Mouse (Mus musculus) stomach, embryonic 14.5 days (tissue): ENCODE measurements around the gene Mettl6. TPM values are rescaled to one million over a fixed set of nuclear protein-coding genes. Genes with fewer than 3 reads are reported as not detected.

Source experiments
- ATAC-seq: fragments of 200-750 bp; cut with Nextera tagmentation; 2 replicates; pipeline ENCODE4 v1.8.0; 2017; ENCODE audit warnings: low read depth, moderate TSS enrichment; ENCODE audit not compliant: insufficient number of reproducible peaks, insufficient read depth, low FRiP score
- H3K27ac ChIP-seq: fragments of 300-500 bp; sonication (generic); 2 replicates; pipeline ENCODE4 v1.5.1; 2014; ENCODE audit warnings: mild to moderate bottlenecking, low read length, moderate library complexity, mixed read lengths
- H3K27me3 ChIP-seq: fragments of 300-500 bp; sonication (generic); 2 replicates; pipeline ENCODE4 v1.6.1; 2014; ENCODE audit warnings: low read length, control low read depth, mixed read lengths; ENCODE audit not compliant: control insufficient read depth, insufficient read depth
- H3K36me3 ChIP-seq: fragments of 300-500 bp; sonication (generic); 2 replicates; pipeline ENCODE4 v1.6.1; 2014; ENCODE audit warnings: mild to moderate bottlenecking, control low read depth, low read length, moderate library complexity, mixed read lengths; ENCODE audit not compliant: control insufficient read depth, insufficient read depth
- H3K4me1 ChIP-seq: fragments of 300-500 bp; sonication (generic); 2 replicates; pipeline ENCODE4 v1.6.1; 2014; ENCODE audit warnings: low read length, control low read depth, mixed read lengths; ENCODE audit not compliant: control insufficient read depth, insufficient read depth
- H3K4me2 ChIP-seq: fragments of 300-500 bp; sonication (generic); replicated peaks from 2 replicates; pipeline ENCODE4 v1.6.1; 2014; ENCODE audit warnings: low read depth, low read length, control low read depth
- H3K4me3 ChIP-seq: fragments of 300-500 bp; sonication (generic); 2 replicates; pipeline ENCODE4 v1.5.1; 2014; ENCODE audit warnings: low read depth, low read length, control low read depth
- H3K9ac ChIP-seq: fragments of 300-500 bp; sonication (generic); replicated peaks from 2 replicates; pipeline ENCODE4 v1.6.1; 2014; ENCODE audit warnings: low read depth, mild to moderate bottlenecking, control low read depth, low read length, moderate library complexity, mixed read lengths
- H3K9me3 ChIP-seq: fragments of 300-500 bp; sonication (generic); 2 replicates; pipeline ENCODE4 v1.6.1; 2016; ENCODE audit warnings: low read depth, low read length, control low read depth; ENCODE audit not compliant: control insufficient read depth
- WGBS: fragments of 180-500 bp; shearing (Covaris S2); extraction: QIAGEN DNeasy Blood & Tissue Kit; methylation state at CpG from one replicate; pipeline ENCODE4 v1.1.7; 2014; 5-methylcytosine and 5-hydroxymethylcytosine counted together
- polyA plus RNA-seq: library from polyadenylated mRNA; unstranded; fragments of >200 nt; fragmentation: Nextera tagmentation; extraction: Ambion mirVana; gene quantifications from 2 replicates; pipeline ENCODE4 v1.2.1, GENCODE M21; 2014

Gene Mettl6
- polyA plus RNA-seq, 1 experiment from 2014 or later = 65.9 TPM

DNA sequence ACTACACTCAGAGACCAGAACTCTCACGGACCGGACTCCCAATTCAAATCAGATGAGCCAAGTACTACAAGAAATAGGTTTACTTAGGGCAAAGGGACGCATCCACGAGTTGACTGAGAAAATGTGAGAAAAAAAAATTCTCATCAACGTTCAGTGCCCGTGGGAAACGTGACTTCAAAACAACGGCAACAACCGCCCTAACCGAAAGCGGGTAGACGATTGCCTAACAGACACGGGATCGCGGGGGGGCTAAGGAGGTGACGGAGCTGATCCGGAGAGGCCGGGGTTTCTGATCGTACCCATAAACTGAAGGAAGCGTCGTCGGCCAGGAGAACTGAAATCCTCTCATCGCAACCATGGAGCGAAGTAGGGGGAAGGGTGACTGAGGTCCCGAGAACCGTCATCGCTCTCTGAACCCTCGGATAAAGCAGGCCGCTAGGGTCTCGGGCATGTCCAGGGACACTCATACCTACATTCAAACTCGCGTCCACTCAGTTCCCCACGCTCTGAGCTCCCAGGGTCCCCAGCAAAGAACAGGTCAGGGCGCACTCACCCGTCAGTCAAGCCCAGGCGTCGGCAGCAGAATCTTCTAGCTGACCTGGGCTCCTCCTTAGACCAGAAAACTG lies 378 bp downstream of the Mettl6 start, which contains the start of gene Eaf1:
Eaf1 (plus strand) TSS at position 51 of the 626 bp plus-strand sequence.
- peak; percentile 74 for ATAC-seq
- Histone ChIP-seq H3K36me3 (peaks cover 20% of the 10 kb centered on the region), H3K9me3 (no peaks in the 10 kb centered on the region), H3K27ac (peak within 1 kb of the TSS; percentile 90), H3K4me1 (peaks cover 11% of the 10 kb centered on the region), H3K4me2 (peak within 1 kb of the TSS; percentile 85), H3K27me3 (no peaks in the 10 kb centered on the region), H3K4me3 (peak within 1 kb of the TSS; percentile 77), H3K9ac (peak within 1 kb of the TSS; percentile 89)
- WGBS = 1% methylated on average over 37 of the region's 37 CpGs

- peak overlapping the region; percentile 77 for H3K4me3 ChIP-seq
- H3K27ac ChIP-seq = no peak overlapping the region
- no peaks in the 10 kb centered on the region for H3K27me3 ChIP-seq
- H3K4me2 ChIP-seq = peak overlapping the region; percentile 81
- peaks cover 25% of the 10 kb centered on the region for H3K36me3 ChIP-seq
- WGBS = 36% methylated on average over 9 of the region's 9 CpGs
- H3K9ac ChIP-seq = peak overlapping the region; percentile 89
- ATAC-seq = no peak
- no peaks in the 10 kb centered on the region for H3K9me3 ChIP-seq
- peaks cover 11% of the 10 kb centered on the region for H3K4me1 ChIP-seq
These were observed 939 bp downstream of the Mettl6 start for GRCm38 (mm10) chr14:31493901-31494300.

- Histone ChIP-seq H3K4me1 (no peaks in the 10 kb centered on the region), H3K4me2 (no peak overlapping the region), H3K36me3 (peaks cover 60% of the 10 kb centered on the region), H3K27me3 (no peaks in the 10 kb centered on the region), H3K9ac (no peak overlapping the region), H3K9me3 (no peaks in the 10 kb centered on the region), H3K27ac (no peak overlapping the region), H3K4me3 (no peak overlapping the region)
- 94% methylated on average over 6 of the region's 6 CpGs for WGBS
- ATAC-seq = no peak
These were observed 6.8 kb downstream of the Mettl6 start for GRCm38 (mm10) chr14:31488055-31488454.

GRCm38 (mm10) chr14:31486465-31486864 lies 8.4 kb downstream of the Mettl6 start:
- Histone ChIP-seq H3K9ac (no peak overlapping the region), H3K4me1 (no peaks in the 10 kb centered on the region), H3K4me2 (no peak overlapping the region), H3K36me3 (peaks cover 67% of the 10 kb centered on the region), H3K4me3 (no peak overlapping the region), H3K9me3 (no peaks in the 10 kb centered on the region), H3K27ac (no peak overlapping the region), H3K27me3 (no peaks in the 10 kb centered on the region)
- WGBS = 83% methylated on average over 4 of the region's 4 CpGs
- no peak for ATAC-seq

GRCm38 (mm10) chr14:31482417-31482816 lies 12.4 kb downstream of the Mettl6 start:
- ATAC-seq = no peak
- WGBS = 92% methylated on average over 5 of the region's 5 CpGs
- H3K27ac ChIP-seq = no peak overlapping the region
- H3K9ac ChIP-seq = no peak overlapping the region
- no peak overlapping the region for H3K4me3 ChIP-seq
- H3K4me1 ChIP-seq = no peaks in the 10 kb centered on the region
- H3K4me2 ChIP-seq = no peak overlapping the region
- H3K36me3 ChIP-seq = peaks cover 84% of the 10 kb centered on the region
- H3K9me3 ChIP-seq = no peaks in the 10 kb centered on the region
- H3K27me3 ChIP-seq = no peaks in the 10 kb centered on the region

GRCm38 (mm10) chr14:31473297-31473696 lies 21.5 kb downstream of the Mettl6 start:
- Histone ChIP-seq H3K36me3 (peaks cover 3% of the 10 kb centered on the region), H3K4me3 (no peak overlapping the region), H3K4me2 (no peak overlapping the region), H3K27ac (no peak overlapping the region), H3K9me3 (no peaks in the 10 kb centered on the region), H3K9ac (no peak overlapping the region), H3K4me1 (no peaks in the 10 kb centered on the region), H3K27me3 (no peaks in the 10 kb centered on the region)
- no peak for ATAC-seq
- 81% methylated on average over 2 of the region's 2 CpGs for WGBS

DNA sequence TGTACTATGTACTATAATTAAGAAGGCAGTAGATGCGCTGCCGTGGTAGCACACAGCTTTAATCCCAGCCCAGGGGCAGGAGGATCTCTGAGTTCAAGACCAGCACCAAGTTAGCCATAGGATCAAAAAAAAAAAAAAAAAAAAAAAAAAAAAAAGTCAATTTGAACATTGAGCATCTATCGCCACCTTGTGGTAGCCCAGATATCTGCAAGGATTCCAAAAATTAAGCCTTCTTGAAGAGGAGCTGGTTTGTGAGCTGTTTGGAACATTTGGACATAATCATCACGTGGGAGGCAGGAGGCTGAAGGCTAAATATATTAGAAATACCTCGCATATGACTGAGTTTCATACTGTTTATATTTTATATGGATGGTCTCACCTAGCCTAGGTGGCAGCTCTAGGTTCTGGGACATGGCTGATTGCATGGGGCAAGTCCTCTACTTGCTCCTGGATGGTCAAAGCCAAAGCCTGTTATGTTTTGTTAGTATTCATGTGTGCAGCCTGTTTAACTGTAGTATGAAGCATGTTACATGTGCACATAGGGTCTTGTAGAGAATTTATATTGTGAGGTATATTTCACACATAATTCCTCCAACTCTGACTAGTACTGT lies 22.3 kb downstream of the Mettl6 start:
- Histone ChIP-seq H3K27ac (no peak overlapping the region), H3K4me2 (no peak overlapping the region), H3K4me1 (no peaks in the 10 kb centered on the region), H3K36me3 (no peaks in the 10 kb centered on the region), H3K27me3 (no peaks in the 10 kb centered on the region), H3K9me3 (no peaks in the 10 kb centered on the region), H3K9ac (no peak overlapping the region), H3K4me3 (no peak overlapping the region)
- WGBS = 9% methylated on average over 5 of the region's 5 CpGs
- ATAC-seq = no peak

GRCm38 (mm10) chr14:31469711-31470110 lies 25.1 kb downstream of the Mettl6 start:
- Histone ChIP-seq H3K36me3 (no peaks in the 10 kb centered on the region), H3K9ac (no peak overlapping the region), H3K9me3 (no peaks in the 10 kb centered on the region), H3K4me2 (no peak overlapping the region), H3K27me3 (no peaks in the 10 kb centered on the region), H3K4me3 (no peak overlapping the region), H3K4me1 (no peaks in the 10 kb centered on the region), H3K27ac (no peak overlapping the region)
- 57% methylated on average over 4 of the region's 4 CpGs for WGBS
- ATAC-seq = no peak
